Mouse (Mus musculus) hindlimb bud, embryonic 11.5 days (tissue): ENCODE measurements around the gene Apbb2.

ENCODE experiments used
- DNase-seq: peaks from one replicate; pipeline ENCODE4 v3.0.0-alpha.2; 2012; ENCODE audit warnings: low read depth, low spot score; ENCODE audit errors: extremely low spot score

The Apbb2 gene

DNA sequence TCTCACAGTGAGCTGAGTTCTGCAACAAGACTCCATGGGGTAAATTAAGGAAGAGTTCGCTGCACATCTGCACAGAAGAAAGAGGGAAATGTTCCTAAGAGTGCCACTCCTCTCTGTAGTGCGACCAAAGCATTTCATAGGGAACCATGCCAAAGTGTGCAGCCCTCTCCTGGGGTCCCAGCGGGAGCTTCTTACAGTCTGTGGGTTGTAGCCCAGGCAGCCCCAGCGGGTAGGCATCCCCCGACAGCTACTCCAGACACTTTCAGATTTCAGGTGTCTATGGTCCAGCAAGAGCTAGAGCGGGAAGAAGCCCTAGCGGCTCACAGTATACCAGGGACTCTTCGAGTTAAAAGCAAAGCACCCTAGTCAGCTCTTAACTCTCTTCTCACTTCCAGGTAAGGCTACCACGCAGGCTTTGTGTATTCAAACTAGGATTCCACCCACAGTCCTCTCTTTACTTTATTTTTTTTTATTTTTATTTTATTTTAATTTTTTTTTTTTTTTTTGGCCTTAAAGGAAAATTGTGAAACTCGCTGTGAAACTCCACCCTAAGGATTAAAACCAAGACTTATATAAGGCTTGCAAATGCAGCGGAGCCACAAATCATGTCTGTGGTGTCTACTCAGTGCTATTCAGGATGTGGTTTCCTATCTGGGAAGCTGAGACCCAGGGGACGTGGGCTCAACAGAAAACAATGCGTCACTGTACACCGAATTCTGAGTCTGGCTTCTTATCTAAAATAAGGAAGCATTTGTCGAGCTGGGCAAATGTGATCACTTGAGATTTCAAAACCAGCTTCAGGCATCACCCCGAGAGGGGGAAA, 94.7 kb downstream of the Apbb2 start:
- no peak for DNase-seq

DNA sequence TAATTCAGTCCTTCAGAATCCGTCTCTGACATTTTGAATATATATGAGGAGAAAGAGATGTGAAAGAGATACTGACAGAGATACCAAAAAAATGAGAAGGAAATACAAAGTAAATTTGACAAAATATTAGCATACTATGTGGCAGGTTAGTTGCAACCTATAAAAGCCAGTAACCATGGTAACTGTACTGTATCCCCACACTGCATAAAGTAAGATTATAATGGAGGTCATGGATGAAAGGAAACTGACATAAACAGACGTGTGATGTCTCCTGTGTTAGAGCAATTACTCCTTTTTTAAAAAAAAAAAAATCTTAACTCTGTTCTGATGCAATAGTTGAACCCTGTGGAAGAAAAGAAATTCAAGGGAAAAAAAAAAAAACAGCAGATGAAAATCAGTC, 97.3 kb downstream of the Apbb2 start:
- no peak for DNase-seq

DNA sequence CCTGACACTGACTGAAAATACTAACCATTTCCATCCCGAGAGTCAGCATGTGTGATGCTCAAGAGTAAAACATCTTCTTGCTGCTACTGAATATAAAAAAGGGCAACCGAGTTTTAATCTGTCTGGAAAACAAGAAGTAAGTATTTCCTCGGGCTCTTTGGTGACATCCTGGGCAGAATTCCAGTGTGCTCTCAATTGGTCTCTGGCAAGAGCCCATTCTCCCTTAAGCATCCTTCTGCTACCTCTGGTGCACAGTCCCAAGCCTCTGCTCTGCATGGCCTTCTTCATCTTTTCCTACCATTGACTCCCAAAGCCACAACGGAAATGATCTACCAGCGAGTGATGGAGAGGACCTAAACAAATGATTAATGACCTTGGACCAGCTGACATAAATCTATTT, 99.1 kb downstream of the Apbb2 start:
- DNase-seq = no peak

DNA sequence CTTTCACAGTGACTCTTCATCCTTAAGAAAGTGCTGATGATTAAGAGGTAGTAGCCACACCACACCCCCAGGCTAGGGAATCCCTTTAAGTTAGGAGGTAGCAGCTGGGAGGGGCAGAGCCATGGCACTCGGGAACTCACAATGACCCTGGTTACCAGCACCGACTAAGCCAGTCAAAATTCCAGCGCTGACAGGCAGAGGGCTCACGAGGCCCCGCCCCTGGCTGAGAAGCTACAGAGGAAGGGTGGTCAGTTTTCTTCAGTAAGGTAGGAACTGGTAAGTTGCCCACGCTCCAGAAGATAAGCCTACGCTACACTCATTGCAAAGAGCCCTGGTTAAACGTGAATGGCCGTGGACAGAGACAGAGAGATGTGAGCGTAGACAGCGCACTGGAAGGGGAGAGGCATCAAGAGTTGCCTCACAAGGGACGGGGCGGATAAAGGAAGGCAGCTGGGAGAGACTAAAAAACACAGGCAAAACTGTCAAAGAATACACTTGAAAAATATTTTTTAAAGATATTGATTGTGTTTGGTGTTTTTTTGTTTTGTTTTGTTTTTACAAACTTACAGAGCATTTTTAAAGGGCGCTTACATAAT, 100.1 kb downstream of the Apbb2 start:
- no peak for DNase-seq

DNA sequence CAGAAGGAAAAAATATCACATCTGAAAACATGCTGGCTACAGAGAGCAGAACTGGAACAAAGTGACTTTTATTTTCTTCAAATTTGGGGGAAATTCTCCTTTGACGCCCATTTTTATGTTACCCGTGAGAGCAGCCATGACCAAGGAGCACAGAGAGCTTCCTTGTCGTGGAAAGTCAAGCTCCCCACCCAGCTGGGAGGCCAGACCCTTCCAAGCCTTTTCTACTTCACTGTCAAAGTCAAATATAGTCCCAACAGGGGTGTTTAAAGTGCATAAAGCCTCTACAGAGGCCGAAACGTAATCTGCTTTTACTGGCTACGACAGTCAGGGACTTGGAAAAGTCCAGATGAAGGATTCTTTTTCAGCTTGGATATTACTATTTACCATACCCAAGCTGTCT, 101.1 kb downstream of the Apbb2 start:
- no peak for DNase-seq

DNA sequence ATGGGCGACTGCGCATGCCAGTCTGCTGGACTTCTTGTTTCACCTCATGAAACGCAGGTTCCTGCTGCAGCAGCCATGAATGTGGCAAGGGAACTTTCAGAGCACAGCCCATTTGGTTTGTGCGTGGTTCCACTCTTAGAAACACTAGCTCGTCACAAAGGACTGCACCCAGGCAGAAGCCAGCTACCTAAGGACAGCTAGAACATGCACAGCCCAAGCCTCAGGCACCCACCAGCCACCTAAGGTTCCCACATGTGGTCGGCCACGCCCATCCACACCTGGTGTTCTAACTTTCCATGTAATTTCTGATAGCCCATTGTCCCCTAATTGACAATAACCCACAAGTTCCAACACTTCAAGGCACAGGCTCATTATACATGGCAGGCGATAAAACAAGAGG, 102.3 kb downstream of the Apbb2 start:
- no peak for DNase-seq

DNA sequence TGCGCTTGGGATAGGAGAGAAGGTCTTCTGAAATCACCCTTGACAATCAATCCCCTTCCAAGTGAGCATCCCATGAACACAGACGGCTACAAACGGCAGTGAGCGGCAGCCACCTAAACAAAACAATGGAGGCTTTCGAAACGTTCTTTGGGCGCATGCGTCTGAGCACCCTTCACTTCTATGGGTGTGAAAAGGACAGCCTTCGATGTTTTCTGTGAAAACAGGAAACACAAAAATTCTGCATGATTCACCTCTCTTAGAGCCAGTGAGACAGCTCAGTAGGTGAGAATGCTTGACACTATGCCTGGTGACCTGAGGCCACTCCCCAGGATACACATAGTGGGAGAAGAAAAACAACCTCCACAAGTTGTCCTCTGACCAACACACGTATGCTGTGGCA, 103.3 kb downstream of the Apbb2 start:
- no peak for DNase-seq

DNA sequence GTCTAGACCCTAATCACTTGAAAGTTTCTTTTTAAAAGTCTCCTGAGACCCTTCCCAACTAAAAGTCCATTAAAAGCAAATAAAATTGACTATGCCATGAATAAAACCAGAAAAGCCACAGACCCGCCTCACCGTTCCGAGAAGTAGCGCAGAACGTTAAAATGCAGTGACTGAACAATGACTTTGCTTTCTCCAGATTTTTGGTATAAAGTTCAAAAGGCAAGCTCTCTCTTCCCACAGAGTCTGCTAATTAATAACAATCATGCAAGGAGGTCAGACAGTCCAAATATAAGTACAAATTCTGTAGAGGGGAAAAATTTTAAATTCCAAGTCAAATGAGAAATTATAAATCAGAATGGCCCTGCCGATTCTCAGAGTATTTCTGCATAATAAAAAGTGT, 103.9 kb downstream of the Apbb2 start:
- DNase-seq = no peak

DNA sequence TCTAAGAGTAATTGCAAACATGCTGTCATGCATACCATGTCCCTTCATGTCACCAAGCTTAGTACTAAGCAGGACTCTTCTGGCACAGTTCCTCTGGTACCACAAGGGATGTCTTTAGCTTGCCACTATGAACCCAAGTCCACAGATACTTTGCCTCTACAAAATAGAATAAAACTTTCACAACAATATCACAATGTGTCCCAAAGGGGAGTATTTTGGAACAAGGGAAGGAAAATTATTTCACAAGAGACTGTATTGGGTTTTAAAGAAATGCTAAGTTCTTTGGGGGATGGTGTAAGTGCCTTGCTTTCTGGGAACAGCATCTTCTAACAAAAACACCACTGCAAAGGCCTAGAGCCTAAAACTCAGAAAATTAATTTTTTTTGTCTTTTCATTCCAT, 105.2 kb downstream of the Apbb2 start:
- DNase-seq = no peak

DNA sequence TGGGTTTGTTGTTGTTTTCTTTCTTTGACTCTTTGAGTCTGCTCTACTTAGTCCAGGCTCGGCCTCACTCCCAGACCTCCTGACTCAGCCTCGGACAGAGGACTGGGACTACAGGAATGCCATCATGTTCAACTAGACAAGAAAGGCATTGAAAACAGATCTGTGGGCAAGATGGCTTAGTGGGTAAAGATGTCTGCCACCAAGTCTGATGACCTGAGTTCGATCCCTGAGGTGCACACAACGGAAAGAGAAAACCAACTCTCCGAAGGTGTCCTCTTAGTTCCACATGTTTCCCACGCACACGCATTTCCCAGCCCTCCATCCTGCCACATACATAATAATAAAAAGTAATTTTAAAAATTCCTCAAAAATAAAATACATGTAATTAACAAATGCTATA, 106.1 kb downstream of the Apbb2 start:
- DNase-seq = no peak

DNA sequence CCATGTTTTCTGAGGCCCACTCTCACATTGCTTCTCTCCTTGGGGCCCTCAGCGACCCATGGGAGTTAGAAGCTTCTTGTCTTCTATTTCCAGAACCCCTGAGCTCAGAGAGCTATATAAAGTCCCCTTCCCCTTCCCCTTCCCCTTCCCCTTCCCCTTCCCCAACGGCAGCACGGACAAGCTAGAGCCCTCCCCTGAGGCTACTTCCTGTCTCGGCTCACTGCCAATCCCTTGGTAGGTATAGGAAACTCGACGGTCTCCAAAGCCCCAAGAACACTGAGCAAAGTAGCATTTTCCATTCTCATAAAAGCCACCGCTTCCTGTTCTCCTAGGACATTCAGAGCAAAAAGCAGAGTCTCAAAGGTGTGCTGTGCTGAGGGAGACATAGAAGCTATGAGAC, 107.9 kb downstream of the Apbb2 start:
- no peak for DNase-seq

DNA sequence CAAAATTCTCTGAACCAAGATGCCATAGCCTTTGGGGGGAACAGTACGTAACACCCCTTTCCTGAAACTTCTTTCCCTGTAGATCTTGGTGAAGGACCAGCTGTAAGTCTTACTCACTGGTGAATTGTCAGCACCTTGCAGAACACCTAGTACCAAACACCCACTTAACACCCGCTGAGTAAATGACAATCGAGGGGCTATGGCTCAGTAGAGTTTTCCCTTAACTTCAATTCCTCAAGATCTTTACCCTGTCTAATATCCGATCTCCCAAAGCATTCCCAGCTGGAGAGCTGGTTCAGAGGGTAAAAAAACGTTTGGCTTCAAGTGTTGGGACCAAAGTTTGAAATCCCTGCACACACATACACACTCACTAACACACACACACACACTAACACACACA, 109.4 kb downstream of the Apbb2 start:
- no peak for DNase-seq

DNA sequence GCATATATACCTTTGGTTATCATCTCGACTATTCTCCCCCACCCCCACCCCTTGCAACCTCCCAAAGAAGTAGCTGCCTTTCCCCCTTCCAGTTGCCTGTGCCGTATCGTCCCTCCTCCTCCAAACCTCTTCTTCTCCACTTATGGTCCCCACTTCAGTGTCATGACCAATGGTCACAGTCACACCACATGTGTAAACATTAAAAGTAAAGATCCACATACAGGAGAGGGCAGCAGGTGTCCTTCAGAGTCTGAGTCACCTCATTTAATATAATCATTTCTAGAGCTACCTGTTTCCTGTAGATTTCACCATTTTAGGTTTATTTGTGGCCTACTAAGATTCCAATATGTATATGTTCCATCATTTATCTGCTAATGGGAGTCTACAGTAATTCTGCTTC, 113.0 kb downstream of the Apbb2 start:
- no peak for DNase-seq

DNA sequence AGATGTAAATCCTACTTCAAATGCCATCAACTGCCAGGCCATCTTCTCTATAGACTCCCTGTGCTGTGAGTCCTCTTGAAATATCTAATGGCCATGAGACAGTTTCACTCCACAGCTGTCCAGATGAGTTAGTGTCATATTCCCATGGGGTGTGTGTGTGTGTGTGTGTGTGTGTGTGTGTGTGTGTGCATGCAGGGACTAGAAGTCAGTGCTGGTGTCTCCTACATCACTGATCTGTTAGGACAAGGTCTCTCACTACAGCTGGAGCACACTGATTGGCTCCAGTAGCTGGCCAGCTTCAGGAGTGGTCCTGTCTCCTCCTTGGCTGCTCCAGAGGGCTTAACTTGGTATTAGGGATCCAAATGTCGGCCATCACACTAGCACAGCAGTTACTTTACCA, 113.5 kb downstream of the Apbb2 start:
- DNase-seq = no peak

DNA sequence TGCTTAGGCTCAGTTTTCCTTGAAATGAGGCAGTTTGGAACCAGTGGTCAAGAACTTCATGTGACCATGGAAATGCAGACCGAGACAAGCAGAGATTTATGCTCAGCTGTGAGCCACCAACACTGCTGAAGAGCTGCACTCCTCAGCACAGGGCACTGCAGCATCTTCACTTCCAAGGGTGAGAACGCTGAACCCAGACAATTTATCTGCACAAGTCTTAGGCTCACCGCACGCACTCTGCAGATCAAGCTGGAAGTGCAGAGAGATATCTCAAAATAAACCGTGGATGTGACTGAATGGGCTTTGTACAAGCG, 114.2 kb downstream of the Apbb2 start:
- no peak for DNase-seq

DNA sequence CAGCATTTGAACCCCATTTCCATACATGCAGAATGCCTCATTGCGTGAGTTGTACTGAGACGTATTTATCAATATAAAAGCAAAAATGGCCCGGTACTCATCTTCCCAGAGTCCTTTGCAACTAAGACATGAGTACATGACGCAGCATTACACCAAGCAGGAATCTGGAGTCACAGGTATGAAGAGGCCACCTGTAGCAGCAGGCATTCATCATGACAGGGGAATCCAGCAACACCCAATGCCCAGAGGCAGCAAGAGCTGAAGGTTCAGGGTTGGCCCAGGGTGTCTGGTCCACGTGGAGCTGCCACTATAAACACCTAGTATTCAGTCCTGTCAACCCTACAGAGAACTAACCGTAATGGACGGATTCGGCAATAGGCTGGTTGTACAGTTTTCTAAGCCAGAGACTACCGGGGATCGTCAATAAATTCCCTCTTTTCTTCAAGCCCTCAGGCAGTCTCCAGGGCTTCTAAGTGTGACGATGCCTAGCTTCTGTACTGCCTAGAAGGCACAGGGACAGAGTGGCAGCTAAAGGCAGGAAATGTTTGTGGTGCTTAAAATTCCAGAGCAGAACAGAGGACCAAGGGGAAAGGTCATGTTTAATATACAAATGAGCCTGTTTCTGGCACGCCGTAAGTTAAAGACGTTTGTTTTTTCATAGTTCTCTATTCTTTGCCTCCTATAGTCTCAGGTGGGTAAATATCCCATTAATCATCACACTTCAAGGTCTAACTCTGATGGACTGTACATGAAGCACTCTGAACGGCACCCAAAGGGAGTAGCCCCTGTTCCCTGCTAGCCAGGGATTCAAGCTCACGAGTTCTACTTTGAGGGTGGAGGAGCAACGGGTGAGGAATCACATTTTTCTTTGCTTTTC, 114.8 kb downstream of the Apbb2 start:
- DNase-seq = no peak

DNA sequence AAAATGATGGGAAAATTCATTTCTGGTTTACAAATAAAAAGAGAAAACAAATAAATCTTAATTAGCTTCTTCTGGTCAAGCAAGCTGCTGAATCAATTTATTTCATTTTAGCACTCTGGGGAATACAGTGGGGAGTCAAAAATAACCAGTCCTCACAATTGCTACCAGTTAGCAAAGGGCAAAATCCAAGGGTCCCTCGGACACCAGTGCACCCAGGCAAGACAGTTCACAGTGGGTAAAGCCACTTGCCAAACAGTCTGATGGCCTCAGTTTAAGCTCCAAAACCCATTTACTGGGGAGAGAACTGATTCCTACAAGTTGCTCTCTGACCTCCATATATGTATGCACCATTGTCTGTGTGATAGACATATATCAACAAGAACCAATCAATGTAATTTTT, 115.6 kb downstream of the Apbb2 start:
- no peak for DNase-seq

DNA sequence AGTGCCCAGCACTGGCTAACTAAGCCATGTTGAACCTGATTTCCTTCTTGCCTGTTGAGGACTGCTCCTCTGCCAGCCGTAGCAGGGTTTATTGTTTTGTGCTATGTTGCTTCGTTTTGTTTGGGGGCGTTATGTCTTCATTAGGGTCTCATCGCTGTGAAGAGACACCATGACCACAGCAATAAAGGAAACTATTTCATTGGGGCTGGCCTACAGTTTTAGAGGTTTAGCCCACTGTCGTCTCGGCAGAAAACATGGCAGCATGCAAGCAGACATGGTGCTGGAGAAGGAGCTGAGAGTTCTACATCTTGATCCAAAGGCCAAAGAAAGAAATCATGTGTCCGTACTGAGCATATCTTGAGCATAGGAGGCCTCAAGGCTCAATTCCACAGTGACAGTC, 119.0 kb downstream of the Apbb2 start:
- no peak for DNase-seq

DNA sequence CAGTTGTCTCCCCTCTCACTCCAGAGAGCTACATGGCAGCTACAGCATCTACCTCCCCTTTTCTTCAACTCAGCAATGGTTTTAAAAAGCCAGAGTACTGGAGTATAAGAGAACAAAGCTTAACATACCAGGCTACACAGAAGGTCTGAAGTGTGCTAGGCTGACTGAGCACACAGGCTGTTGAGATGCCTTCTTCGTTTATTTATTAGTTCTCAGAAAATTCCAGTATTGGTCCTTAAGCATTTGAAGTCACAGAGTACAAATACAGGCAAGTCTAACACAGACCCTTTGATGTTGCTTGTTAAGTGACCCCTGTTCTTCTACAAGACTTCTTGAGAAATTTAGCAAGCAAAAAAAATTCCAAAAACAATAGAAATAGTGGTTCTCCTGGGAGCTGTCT, 120.4 kb downstream of the Apbb2 start:
- DNase-seq = no peak

DNA sequence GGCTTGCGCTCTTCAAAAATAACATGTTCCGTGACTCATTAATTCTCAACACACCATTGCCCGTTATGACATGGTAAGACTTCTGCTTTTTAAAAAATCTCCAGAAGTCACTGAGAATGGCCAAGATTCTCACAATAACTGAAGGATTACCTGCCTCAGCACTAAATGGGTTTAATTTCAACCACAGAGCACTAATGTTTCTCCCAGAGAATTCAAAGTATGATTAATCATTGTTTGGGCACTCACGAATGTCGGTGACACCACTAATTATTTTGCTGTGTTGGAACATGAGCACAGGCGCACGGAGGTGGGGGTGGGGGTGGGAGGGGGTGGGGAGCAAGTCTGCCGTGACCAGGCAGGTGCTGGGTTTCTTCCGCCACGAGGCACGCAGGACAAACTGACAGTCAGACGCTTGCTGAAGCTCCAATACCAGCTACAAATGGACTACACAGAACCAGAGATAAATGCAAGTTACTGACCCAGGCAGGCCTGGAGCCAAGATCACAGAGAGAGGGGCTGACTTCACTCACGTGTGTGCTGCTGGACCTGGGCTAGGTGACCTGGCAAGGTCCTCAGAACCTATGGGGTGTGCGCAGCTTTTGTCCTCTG, 121.0 kb downstream of the Apbb2 start:
- no peak for DNase-seq

DNA sequence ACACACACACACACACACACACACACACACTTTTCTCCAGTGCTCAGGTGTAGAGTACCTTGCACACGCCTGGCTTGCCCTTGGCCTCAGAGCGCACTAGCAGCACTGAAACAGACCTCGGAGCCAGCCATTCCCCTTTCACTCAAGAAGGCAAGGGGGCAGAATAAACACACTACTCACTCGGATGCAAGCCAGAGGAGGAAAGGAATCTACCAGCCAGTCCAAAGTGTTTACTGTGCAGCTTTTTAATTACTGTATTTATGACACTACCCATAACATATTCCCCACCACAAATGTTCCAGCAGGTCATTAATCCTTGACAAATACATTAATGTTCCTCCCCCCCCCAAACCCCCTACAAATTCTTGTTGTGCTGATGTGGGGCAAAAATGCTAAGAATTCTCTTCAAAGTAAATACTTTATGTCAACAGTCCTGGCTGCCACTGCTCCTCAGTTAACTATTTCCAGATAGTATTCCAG, 121.7 kb downstream of the Apbb2 start:
- no peak for DNase-seq

DNA sequence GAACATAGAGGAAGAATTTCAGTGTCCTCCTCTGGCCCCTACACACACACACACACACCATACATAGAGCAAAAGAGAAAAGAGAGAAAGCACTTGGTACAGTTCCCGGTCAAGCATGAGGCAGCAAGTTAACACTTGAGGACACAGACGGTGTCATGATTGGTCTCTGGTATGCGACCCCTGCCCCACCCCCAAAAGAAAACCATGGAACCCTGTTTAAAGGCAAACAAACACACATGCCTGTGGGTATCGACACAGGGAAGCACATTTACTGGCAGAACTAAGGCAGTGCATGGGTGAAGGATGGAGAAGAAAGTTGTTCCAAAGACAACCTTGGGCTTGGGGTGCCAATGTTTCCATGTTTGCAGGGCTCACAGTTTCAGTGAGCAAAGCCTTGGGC, 123.9 kb downstream of the Apbb2 start:
- no peak for DNase-seq
